9 mouse cellular contexts compared by ENCODE assay signal in genomic region chr17:26933419-26933818, GRCm38 (mm10). TPM values are rescaled to one million over a fixed set of nuclear protein-coding genes. Genes with fewer than 3 reads are reported as not detected.
DNase-seq lines count a peak whose midpoint lies in the region; ATAC-seq and TF ChIP-seq lines count a peak whose summit lies in the region.
"Had no signal": no experiment of that assay in that cellular context is flagged by ENCODE, and none has a peak within 500 bp of the region (broad histone marks: within the 10 kb centered on the region; RNA-seq: fewer than 3 reads in every experiment).

No protein-coding gene starts in this region.

- peaks cover 23% of the 10 kb centered on the region for H3K4me1 ChIP-seq in embryonic facial prominence, embryonic 12.5 days
- H3K4me1 ChIP-seq in intestine, embryonic 16.5 days (ENCODE audit: control insufficient read depth, insufficient read depth, low read length): peaks cover 24% of the 10 kb centered on the region
- H3K4me1 ChIP-seq in midbrain, embryonic 16.5 days (ENCODE audit: control insufficient read depth, insufficient read depth, low read length): peaks cover 21% of the 10 kb centered on the region

- H3K36me3 ChIP-seq in embryonic facial prominence, embryonic 12.5 days: peaks cover 42% of the 10 kb centered on the region
- peaks cover 15% of the 10 kb centered on the region; the same call in 1 of the 2 replicates for H3K36me3 ChIP-seq in intestine, embryonic 16.5 days (ENCODE audit: control insufficient read depth, insufficient read depth, low read length)
- peaks cover 17% of the 10 kb centered on the region for H3K36me3 ChIP-seq in midbrain, embryonic 16.5 days (ENCODE audit: control insufficient read depth, insufficient read depth, low read length)

- WGBS in embryonic facial prominence, embryonic 12.5 days: 8% methylated on average over 13 of the region's 13 CpGs
- 7% methylated on average over 13 of the region's 13 CpGs for WGBS in intestine, embryonic 16.5 days
- WGBS in midbrain, embryonic 16.5 days: 7% methylated on average over 13 of the region's 13 CpGs

- no peak for TF ChIP-seq CTCF in layer of hippocampus, adult 2 months (conservative IDR thresholded peaks at IDR 0.05)

- peak overlapping the region; percentile 95 for H3K27ac ChIP-seq in layer of hippocampus, adult 2 months
- H3K27ac ChIP-seq in embryonic facial prominence, embryonic 12.5 days: peak overlapping the region; percentile 79
- H3K27ac ChIP-seq in intestine, embryonic 16.5 days (ENCODE audit: low read length): peak overlapping the region; percentile 80
- peak overlapping the region; percentile 87 for H3K27ac ChIP-seq in midbrain, embryonic 16.5 days (ENCODE audit: low read length)

- peak overlapping the region; percentile 81 for H3K9ac ChIP-seq in embryonic facial prominence, embryonic 12.5 days
- H3K9ac ChIP-seq in intestine, embryonic 16.5 days (ENCODE audit: low read depth, low read length): peak overlapping the region; percentile 77
- H3K9ac ChIP-seq in midbrain, embryonic 16.5 days (ENCODE audit: low read depth, low read length): peak overlapping the region; percentile 81

- H3K4me2 ChIP-seq in embryonic facial prominence, embryonic 12.5 days (replicated peaks): peak overlapping the region; percentile 93
- peak overlapping the region; percentile 87 for H3K4me2 ChIP-seq in intestine, embryonic 16.5 days (ENCODE audit: low read depth, low read length)
- H3K4me2 ChIP-seq in midbrain, embryonic 16.5 days (ENCODE audit: low read length): peak overlapping the region; percentile 71

- peak overlapping the region; percentile 93 for H3K4me3 ChIP-seq in layer of hippocampus, adult 2 months
- peak overlapping the region; percentile 85 for H3K4me3 ChIP-seq in embryonic facial prominence, embryonic 12.5 days
- H3K4me3 ChIP-seq in intestine, embryonic 16.5 days (ENCODE audit: low read length): peak overlapping the region; percentile 76
- H3K4me3 ChIP-seq in midbrain, embryonic 16.5 days (ENCODE audit: low read depth, low read length): peak overlapping the region; percentile 56

- peak; percentile 13 for ATAC-seq in embryonic facial prominence, embryonic 12.5 days (ENCODE audit: insufficient number of reproducible peaks, insufficient read depth, low FRiP score, low TSS enrichment)
- ATAC-seq in intestine, embryonic 16.5 days: no peak; the same call in 1 of the 2 replicates
- ATAC-seq in midbrain, embryonic 16.5 days: peak; percentile 37
- ATAC-seq in erythroid progenitor cell, adult 5-6 weeks (replicated peaks; ENCODE audit: low FRiP score, poor library complexity, severe bottlenecking): no peak

- no peaks in the 10 kb centered on the region for H3K27me3 ChIP-seq in embryonic facial prominence, embryonic 12.5 days
- no peaks in the 10 kb centered on the region for H3K27me3 ChIP-seq in intestine, embryonic 16.5 days (replicated peaks; ENCODE audit: control insufficient read depth, insufficient read depth, low read length)
- no peaks in the 10 kb centered on the region for H3K27me3 ChIP-seq in midbrain, embryonic 16.5 days (ENCODE audit: control insufficient read depth, insufficient read depth, low read depth, low read length)

- no peak for DNase-seq in layer of hippocampus, adult 2 months (ENCODE audit: low spot score in 2 of 2)
- DNase-seq in layer of hippocampus, adult 18-20 months (ENCODE audit: low spot score in 2 of 2): no peak
- DNase-seq in thymus, postnatal 36 days: no peak
- no peak for DNase-seq in cerebellum, adult 9-11 months

- H3K9me3 ChIP-seq in embryonic facial prominence, embryonic 12.5 days: no peaks in the 10 kb centered on the region
- H3K9me3 ChIP-seq in intestine, embryonic 16.5 days (ENCODE audit: control insufficient read depth, low read length): no peaks in the 10 kb centered on the region
- H3K9me3 ChIP-seq in midbrain, embryonic 16.5 days (replicated peaks; ENCODE audit: control insufficient read depth, low read length, poor library complexity, severe bottlenecking): no peaks in the 10 kb centered on the region

RNA-seq across cellular contexts. Expression of gene Phf1, which starts 0.6 kb away (rescaled TPM):
- 10 to 100 TPM; 31.4 to 33.9 TPM for total RNA-seq in layer of hippocampus, adult 2 months (2021)
- total RNA-seq in layer of hippocampus, adult 18-20 months (2021): 10 to 100 TPM; 37.6 to 40.0 TPM
- polyA plus RNA-seq in embryonic facial prominence, embryonic 12.5 days (2016; fragmentation: Nextera tagmentation; extraction: Ambion mirVana): 13.9 and 17.1 TPM in 2 replicates
- polyA plus RNA-seq in intestine, embryonic 16.5 days (2015; fragmentation: Nextera tagmentation; extraction: Ambion mirVana): 6.8 and 8.0 TPM in 2 replicates
- 24.5 and 28.0 TPM in 2 replicates for polyA plus RNA-seq in midbrain, embryonic 16.5 days (2015; fragmentation: Nextera tagmentation; extraction: Ambion mirVana)
- total RNA-seq in erythroid progenitor cell, adult 5-6 weeks (2015; ENCODE audit: low replicate concordance): 23.1 and 29.6 TPM in 2 replicates
- total RNA-seq in erythroid progenitor cell, adult 5-6 weeks (2017; ENCODE audit: low replicate concordance): 19.4 and 34.5 TPM in 2 replicates

RNA-seq across cellular contexts. Expression of gene Cuta, which starts 6.0 kb away (rescaled TPM):
- 10 to 100 TPM; 91.3 to 95.8 TPM for total RNA-seq in layer of hippocampus, adult 2 months (2021)
- 100 to 1,000 TPM in 1 of 2 experiments, 10 to 100 TPM in 1; 94.9 to 100 TPM for total RNA-seq in layer of hippocampus, adult 18-20 months (2021)
- 172 and 174 TPM in 2 replicates for polyA plus RNA-seq in embryonic facial prominence, embryonic 12.5 days (2016; fragmentation: Nextera tagmentation; extraction: Ambion mirVana)
- polyA plus RNA-seq in intestine, embryonic 16.5 days (2015; fragmentation: Nextera tagmentation; extraction: Ambion mirVana): 294 and 314 TPM in 2 replicates
- 130 TPM in 2 replicates for polyA plus RNA-seq in midbrain, embryonic 16.5 days (2015; fragmentation: Nextera tagmentation; extraction: Ambion mirVana)
- total RNA-seq in erythroid progenitor cell, adult 5-6 weeks (2015; ENCODE audit: low replicate concordance): 54.9 and 88.3 TPM in 2 replicates
- total RNA-seq in erythroid progenitor cell, adult 5-6 weeks (2017; ENCODE audit: low replicate concordance): 8.2 and 9.3 TPM in 2 replicates

RNA-seq across cellular contexts. Expression of gene Syngap1, which starts 7.6 kb away (rescaled TPM):
- 100 to 1,000 TPM; 463 to 497 TPM for total RNA-seq in layer of hippocampus, adult 2 months (2021)
- total RNA-seq in layer of hippocampus, adult 18-20 months (2021): 100 to 1,000 TPM; 400 to 412 TPM
- polyA plus RNA-seq in embryonic facial prominence, embryonic 12.5 days (2016; fragmentation: Nextera tagmentation; extraction: Ambion mirVana): 2.5 and 4.0 TPM in 2 replicates
- 0.66 and 1.1 TPM in 2 replicates for polyA plus RNA-seq in intestine, embryonic 16.5 days (2015; fragmentation: Nextera tagmentation; extraction: Ambion mirVana)
- 4.3 and 4.6 TPM in 2 replicates for polyA plus RNA-seq in midbrain, embryonic 16.5 days (2015; fragmentation: Nextera tagmentation; extraction: Ambion mirVana)
- total RNA-seq in erythroid progenitor cell, adult 5-6 weeks (2015; ENCODE audit: low replicate concordance): 3.8 and 4.3 TPM in 2 replicates
- 11.7 and 14.4 TPM in 2 replicates for total RNA-seq in erythroid progenitor cell, adult 5-6 weeks (2017; ENCODE audit: low replicate concordance)
- polyA plus RNA-seq: activated CD4-positive, CD25-positive, alpha-beta regulatory T cell, adult 4 months had no signal

RNA-seq across cellular contexts. Expression of gene Kifc5b, which starts 16.5 kb away (rescaled TPM):
- total RNA-seq in layer of hippocampus, adult 2 months (2021): 1 to 10 TPM; 2.8 to 3.3 TPM
- 1 to 10 TPM; 3.3 to 3.5 TPM for total RNA-seq in layer of hippocampus, adult 18-20 months (2021)
- polyA plus RNA-seq in embryonic facial prominence, embryonic 12.5 days (2016; fragmentation: Nextera tagmentation; extraction: Ambion mirVana): 7.9 and 9.7 TPM in 2 replicates
- 5.3 and 6.5 TPM in 2 replicates for polyA plus RNA-seq in intestine, embryonic 16.5 days (2015; fragmentation: Nextera tagmentation; extraction: Ambion mirVana)
- 2.3 and 3.3 TPM in 2 replicates for polyA plus RNA-seq in midbrain, embryonic 16.5 days (2015; fragmentation: Nextera tagmentation; extraction: Ambion mirVana)
- total RNA-seq in erythroid progenitor cell, adult 5-6 weeks (2015; ENCODE audit: low replicate concordance): 34.8 and 41.4 TPM in 2 replicates
- total RNA-seq in erythroid progenitor cell, adult 5-6 weeks (2017; ENCODE audit: low replicate concordance): 197 and 257 TPM in 2 replicates

RNA-seq across cellular contexts. Expression of gene Zbtb9, which starts 39.5 kb away (rescaled TPM):
- 10 to 100 TPM; 14.8 to 15.7 TPM for total RNA-seq in layer of hippocampus, adult 2 months (2021)
- 10 to 100 TPM; 15.2 to 15.5 TPM for total RNA-seq in layer of hippocampus, adult 18-20 months (2021)
- polyA plus RNA-seq in embryonic facial prominence, embryonic 12.5 days (2016; fragmentation: Nextera tagmentation; extraction: Ambion mirVana): 16.1 and 17.1 TPM in 2 replicates
- polyA plus RNA-seq in intestine, embryonic 16.5 days (2015; fragmentation: Nextera tagmentation; extraction: Ambion mirVana): 13.8 and 14.8 TPM in 2 replicates
- 13.8 and 15.9 TPM in 2 replicates for polyA plus RNA-seq in midbrain, embryonic 16.5 days (2015; fragmentation: Nextera tagmentation; extraction: Ambion mirVana)
- total RNA-seq in erythroid progenitor cell, adult 5-6 weeks (2015; ENCODE audit: low replicate concordance): 1.4 TPM in 1 of 2 replicates, not detected in the other
- 7.1 and 8.1 TPM in 2 replicates for total RNA-seq in erythroid progenitor cell, adult 5-6 weeks (2017; ENCODE audit: low replicate concordance)

Comparison
In these comparisons a context has a peak if more than half of its experiments do, and no peak if none do; other contexts are left out.
1. ATAC-seq: peak in embryonic facial prominence, embryonic 12.5 days (single experiment) and midbrain, embryonic 16.5 days (single experiment); none in intestine, embryonic 16.5 days (single experiment) and erythroid progenitor cell, adult 5-6 weeks (single experiment).
2. RNA of gene Syngap1, which starts 7.6 kb away (total RNA-seq): 463 to 497 TPM in layer of hippocampus, adult 2 months and 400 to 412 TPM in layer of hippocampus, adult 18-20 months; 3.8 to 14.4 TPM in erythroid progenitor cell, adult 5-6 weeks; every median in the first group is over 10 times any median in the second.
3. Peak in every context shown above with its lines, with median percentiles within 50 percentile points of each other: H3K27ac ChIP-seq, H3K4me3 ChIP-seq, H3K4me2 ChIP-seq and H3K9ac ChIP-seq.